Mouse (Mus musculus): ENCODE measurements around the gene Samhd1. TPM values are rescaled to one million over a fixed set of nuclear protein-coding genes. Genes with fewer than 3 reads are reported as not detected.
A peak's percentile ranks its signal among the peaks of the same experiment; 100 is the strongest.

Gene Samhd1
- polyA plus RNA-seq, 1 experiment from 2014 or later = 19.1 TPM

DNA sequence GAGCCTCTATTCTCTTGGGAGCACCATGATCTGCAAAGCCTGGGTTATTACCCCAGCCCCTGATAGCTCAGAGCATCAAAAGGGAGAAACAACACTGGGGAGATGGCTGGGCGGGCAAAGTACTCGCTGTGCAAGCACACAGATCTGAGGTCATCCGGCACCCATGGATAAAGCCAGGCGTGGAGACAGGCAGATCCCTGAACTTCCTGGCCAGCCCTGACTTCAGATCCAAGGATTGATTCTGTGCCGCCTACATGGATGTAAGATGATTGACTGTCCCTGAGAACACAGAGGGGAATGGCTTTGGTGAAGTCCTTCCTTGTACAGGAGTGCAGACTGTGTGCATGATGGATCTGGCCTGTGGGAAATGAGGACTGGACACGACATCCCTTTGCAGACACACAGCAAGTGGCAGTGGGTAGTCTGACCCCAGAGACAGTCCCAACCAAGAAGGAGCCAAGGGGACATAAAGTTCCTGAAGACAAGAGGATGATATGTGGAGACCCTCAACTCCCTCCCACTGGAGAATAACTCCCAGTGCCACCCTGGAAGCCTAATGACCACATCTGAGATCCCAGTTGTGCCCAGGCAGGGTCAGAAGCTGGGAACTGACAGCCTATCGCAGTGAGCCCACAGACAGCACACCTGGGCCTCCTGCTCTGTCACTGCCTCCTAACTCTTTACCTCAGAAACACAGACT, 68.2 kb downstream of the Samhd1 start:
- Histone ChIP-seq H3K4me1 (replicated peaks; ENCODE audit: insufficient read depth, low read length) (peaks cover 32% of the 10 kb centered on the region), H3K36me3 (ENCODE audit: insufficient read depth, low read length) (no peaks in the 10 kb centered on the region), H3K27me3 (ENCODE audit: insufficient read depth, low read length) (no peaks in the 10 kb centered on the region), H3K9ac (ENCODE audit: low read depth, low read length) (no peak overlapping the region), H3K9me3 (replicated peaks; ENCODE audit: low read length) (no peaks in the 10 kb centered on the region), H3K27ac (no peak overlapping the region), H3K4me2 (ENCODE audit: low read length) (no peak overlapping the region), H3K4me3 (replicated peaks; ENCODE audit: low read depth, low read length) (no peak overlapping the region)
- 72% methylated on average over 7 of the region's 7 CpGs for WGBS
- no peak for DNase-seq (ENCODE audit: low spot score)
- ATAC-seq (replicated peaks; ENCODE audit: low FRiP score, low read depth) = no peak
- no peak for TF ChIP-seq CTCF (IDR thresholded peaks at IDR 0.05; ENCODE audit: low read depth)

DNA sequence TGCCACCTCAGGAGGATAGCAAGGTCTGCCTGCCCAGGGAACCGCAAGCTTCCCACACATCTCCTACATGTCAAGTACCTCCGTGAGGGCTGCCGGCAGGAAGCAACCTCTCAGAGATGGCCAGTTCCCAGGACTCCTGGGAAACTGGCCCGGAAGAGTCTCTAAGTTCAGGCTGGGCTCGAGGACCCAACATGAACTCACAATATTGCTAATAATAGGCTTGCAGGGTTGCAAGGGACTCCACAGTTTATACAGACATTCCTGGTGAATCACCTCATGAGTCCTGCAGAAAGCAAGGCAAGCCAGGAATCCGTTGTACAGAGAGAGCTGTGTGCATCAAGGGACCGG, 69.2 kb downstream of the Samhd1 start:
- no peak for ATAC-seq (replicated peaks; ENCODE audit: low FRiP score, low read depth)
- DNase-seq (ENCODE audit: low spot score) = no peak
- Histone ChIP-seq H3K27ac (peak overlapping the region; percentile 25; the same call in 1 of the 2 replicates), H3K4me1 (replicated peaks; ENCODE audit: insufficient read depth, low read length) (peaks cover 26% of the 10 kb centered on the region), H3K36me3 (ENCODE audit: insufficient read depth, low read length) (no peaks in the 10 kb centered on the region), H3K4me3 (replicated peaks; ENCODE audit: low read depth, low read length) (no peak overlapping the region), H3K27me3 (ENCODE audit: insufficient read depth, low read length) (no peaks in the 10 kb centered on the region), H3K4me2 (ENCODE audit: low read length) (no peak overlapping the region), H3K9ac (ENCODE audit: low read depth, low read length) (no peak overlapping the region), H3K9me3 (replicated peaks; ENCODE audit: low read length) (no peaks in the 10 kb centered on the region)
- WGBS = 61% methylated on average over 7 of the region's 7 CpGs
- TF ChIP-seq CTCF (IDR thresholded peaks at IDR 0.05; ENCODE audit: low read depth) = no peak

DNA sequence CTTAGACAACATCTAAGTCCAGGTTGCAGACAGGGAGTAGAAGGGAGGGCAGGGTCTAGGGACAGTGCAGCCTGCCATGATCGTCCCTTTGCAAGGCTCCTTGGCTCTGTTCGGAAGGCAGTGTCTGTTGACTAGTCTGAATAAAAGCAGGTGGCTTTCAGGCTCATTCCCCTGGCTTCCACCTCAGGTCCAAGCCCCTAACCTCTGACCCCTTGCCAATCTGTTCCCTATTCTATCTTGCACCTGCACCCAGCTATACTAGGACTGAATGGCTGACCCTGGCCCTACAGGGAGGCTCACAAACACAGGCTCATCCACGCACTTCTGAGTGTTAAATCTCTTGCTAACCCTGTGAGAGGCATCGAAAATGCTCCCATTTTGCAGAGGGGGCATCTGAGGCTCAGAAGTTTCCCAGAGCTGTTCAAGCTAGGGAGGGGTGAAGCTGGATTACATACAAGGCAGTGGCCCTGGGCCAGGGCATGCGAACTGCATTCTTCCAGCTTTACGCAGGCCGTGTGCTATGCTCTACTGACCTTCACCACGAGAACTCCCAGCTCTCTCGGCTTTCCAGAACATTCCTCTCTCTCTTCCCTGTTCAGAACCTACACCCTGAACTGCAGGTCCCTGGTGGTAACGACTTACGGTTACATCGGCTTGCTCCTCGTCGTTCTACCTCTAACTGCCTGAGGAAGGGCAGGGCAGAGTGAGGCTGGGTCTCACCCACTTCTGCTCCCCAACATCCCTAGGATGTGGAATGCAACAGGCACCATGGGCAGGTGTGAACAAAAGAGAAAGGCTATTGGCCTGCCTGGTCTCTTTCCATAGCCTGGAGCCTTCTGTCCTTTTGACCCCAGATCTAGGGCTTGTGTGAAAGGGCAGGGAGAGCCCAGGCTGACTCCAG, 69.8 kb downstream of the Samhd1 start:
- Histone ChIP-seq H3K9me3 (replicated peaks; ENCODE audit: low read length) (no peaks in the 10 kb centered on the region), H3K27ac (peak overlapping the region; percentile 25; the same call in 1 of the 2 replicates), H3K27me3 (ENCODE audit: insufficient read depth, low read length) (no peaks in the 10 kb centered on the region), H3K36me3 (ENCODE audit: insufficient read depth, low read length) (no peaks in the 10 kb centered on the region), H3K4me1 (replicated peaks; ENCODE audit: insufficient read depth, low read length) (peaks cover 20% of the 10 kb centered on the region), H3K9ac (ENCODE audit: low read depth, low read length) (no peak overlapping the region), H3K4me3 (replicated peaks; ENCODE audit: low read depth, low read length) (no peak overlapping the region), H3K4me2 (ENCODE audit: low read length) (no peak overlapping the region)
- WGBS = 58% methylated on average over 14 of the region's 14 CpGs
- DNase-seq (ENCODE audit: low spot score) (peak; percentile 68), ATAC-seq (replicated peaks; ENCODE audit: low FRiP score, low read depth) (peak; percentile 60)
- no peak for TF ChIP-seq CTCF (IDR thresholded peaks at IDR 0.05; ENCODE audit: low read depth)

DNA sequence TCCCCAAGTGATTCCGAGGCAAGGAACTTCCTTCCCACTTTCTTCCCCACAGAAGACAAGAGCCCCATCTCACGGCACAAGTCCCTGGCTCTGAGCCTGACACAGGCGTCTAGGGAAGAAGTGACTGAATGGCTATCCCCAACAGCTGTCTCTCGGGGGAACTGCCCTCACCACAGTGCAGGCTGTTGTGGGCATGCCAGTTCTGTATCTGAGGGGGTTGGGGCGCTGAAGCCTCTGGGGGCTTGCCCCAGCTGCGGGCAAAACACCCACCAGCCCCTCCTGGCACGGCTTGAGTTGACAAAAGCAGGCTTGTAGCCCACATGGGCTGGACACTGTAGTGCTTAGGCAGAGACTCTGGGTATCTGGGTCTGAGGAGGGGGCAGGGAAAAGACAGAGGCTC, 70.9 kb downstream of the Samhd1 start:
- WGBS = 62% methylated on average over 7 of the region's 7 CpGs
- H3K27me3 ChIP-seq (ENCODE audit: insufficient read depth, low read length) = no peaks in the 10 kb centered on the region
- DNase-seq (ENCODE audit: low spot score) (no peak), ATAC-seq (replicated peaks; ENCODE audit: low FRiP score, low read depth) (no peak)
- H3K4me3 ChIP-seq (replicated peaks; ENCODE audit: low read depth, low read length) = no peak overlapping the region
- 0 out of 2 replicates have a peak, but pooled peaks cover 6% of the 10 kb centered on the region for H3K36me3 ChIP-seq (ENCODE audit: insufficient read depth, low read length)
- no peak for TF ChIP-seq CTCF (IDR thresholded peaks at IDR 0.05; ENCODE audit: low read depth)
- H3K9me3 ChIP-seq (replicated peaks; ENCODE audit: low read length) = no peaks in the 10 kb centered on the region
- H3K4me1 ChIP-seq (replicated peaks; ENCODE audit: insufficient read depth, low read length) = peaks cover 12% of the 10 kb centered on the region
- no peak overlapping the region for H3K9ac ChIP-seq (ENCODE audit: low read depth, low read length)
- no peak overlapping the region for H3K27ac ChIP-seq
- no peak overlapping the region for H3K4me2 ChIP-seq (ENCODE audit: low read length)

DNA sequence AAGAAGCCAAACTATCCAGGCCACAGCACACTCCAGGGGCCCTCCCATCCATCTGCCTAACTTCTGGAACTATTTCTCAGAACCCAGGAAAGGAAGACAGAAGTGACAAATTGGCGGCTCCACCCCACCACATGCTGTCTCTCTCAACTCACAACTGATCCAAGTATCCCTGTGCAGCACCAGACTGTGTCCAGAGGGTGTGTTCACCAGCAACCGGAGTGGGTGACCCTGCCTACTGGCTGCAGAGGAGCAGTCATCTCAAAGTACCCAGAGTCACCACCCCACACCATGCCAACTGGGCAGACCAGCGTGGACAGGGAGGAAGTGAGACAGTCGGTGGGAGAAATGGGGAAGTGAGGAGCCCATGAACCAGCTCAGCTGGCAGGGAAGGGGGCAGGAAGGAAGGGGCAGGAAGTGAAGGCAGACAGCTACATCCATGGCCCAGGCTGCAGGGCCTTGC, 71.8 kb downstream of the Samhd1 start:
- Histone ChIP-seq H3K4me3 (replicated peaks; ENCODE audit: low read depth, low read length) (no peak overlapping the region), H3K9me3 (replicated peaks; ENCODE audit: low read length) (no peaks in the 10 kb centered on the region), H3K27ac (no peak overlapping the region), H3K4me2 (ENCODE audit: low read length) (no peak overlapping the region), H3K27me3 (ENCODE audit: insufficient read depth, low read length) (no peaks in the 10 kb centered on the region), H3K4me1 (replicated peaks; ENCODE audit: insufficient read depth, low read length) (peaks cover 12% of the 10 kb centered on the region), H3K9ac (ENCODE audit: low read depth, low read length) (no peak overlapping the region), H3K36me3 (ENCODE audit: insufficient read depth, low read length) (0 out of 2 replicates have a peak, but pooled peaks cover 6% of the 10 kb centered on the region)
- ATAC-seq (replicated peaks; ENCODE audit: low FRiP score, low read depth) (no peak), DNase-seq (ENCODE audit: low spot score) (no peak)
- 37% methylated on average over 4 of the region's 4 CpGs for WGBS
- no peak for TF ChIP-seq CTCF (IDR thresholded peaks at IDR 0.05; ENCODE audit: low read depth)

DNA sequence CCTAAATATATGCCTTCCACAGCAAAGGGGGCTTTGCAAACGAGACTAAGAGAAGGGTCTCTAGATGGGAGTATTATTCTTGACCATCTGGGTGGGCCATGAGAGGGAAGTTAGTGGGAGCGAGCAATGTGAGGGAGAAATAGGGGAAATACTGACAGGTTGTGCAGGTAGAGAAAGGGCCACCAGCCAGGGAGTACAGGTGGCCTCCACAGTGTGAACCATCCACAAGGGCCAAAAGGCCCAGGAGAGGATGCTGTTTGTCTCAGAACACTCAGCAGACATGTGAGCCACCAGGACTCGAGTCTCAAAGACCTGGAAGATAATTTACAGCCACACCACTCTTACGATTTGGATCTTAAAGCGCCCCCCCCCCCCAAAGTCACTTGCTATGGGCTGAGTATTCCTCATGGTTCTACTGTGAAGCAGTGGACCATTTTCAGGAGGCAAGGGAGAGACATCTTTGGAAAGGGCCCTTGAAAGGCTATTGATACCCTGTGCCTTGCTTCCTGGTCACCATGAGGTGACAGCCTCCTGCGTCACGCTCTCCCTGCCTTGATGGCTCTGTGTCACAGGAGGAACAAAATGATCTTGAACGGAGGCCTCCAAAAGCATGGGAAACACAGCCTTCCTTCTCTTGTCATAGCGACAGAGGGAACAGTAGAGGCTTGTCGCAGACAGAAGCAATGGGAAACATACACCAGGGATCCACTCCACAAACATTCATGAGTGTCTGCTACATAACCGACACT, 74.3 kb downstream of the Samhd1 start:
- DNase-seq (ENCODE audit: low spot score) = no peak
- ATAC-seq (replicated peaks; ENCODE audit: low FRiP score, low read depth) = no peak
- TF ChIP-seq CTCF (IDR thresholded peaks at IDR 0.05; ENCODE audit: low read depth) = no peak
- Histone ChIP-seq H3K9me3 (replicated peaks; ENCODE audit: low read length) (no peaks in the 10 kb centered on the region), H3K27me3 (ENCODE audit: insufficient read depth, low read length) (no peaks in the 10 kb centered on the region), H3K36me3 (ENCODE audit: insufficient read depth, low read length) (0 out of 2 replicates have a peak, but pooled peaks cover 6% of the 10 kb centered on the region), H3K4me2 (ENCODE audit: low read length) (no peak overlapping the region), H3K9ac (ENCODE audit: low read depth, low read length) (no peak overlapping the region), H3K4me1 (replicated peaks; ENCODE audit: insufficient read depth, low read length) (peaks cover 13% of the 10 kb centered on the region), H3K4me3 (replicated peaks; ENCODE audit: low read depth, low read length) (no peak overlapping the region), H3K27ac (no peak overlapping the region)
- 76% methylated on average over 11 of the region's 11 CpGs for WGBS
